Comparison of ENCODE assay signal across 10 mouse cellular contexts in genomic region chr16:98022657-98023345, GRCm38 (mm10). TPM values are rescaled to one million over a fixed set of nuclear protein-coding genes. Genes with fewer than 3 reads are reported as not detected.
DNase-seq lines count a peak whose midpoint lies in the region; ATAC-seq and TF ChIP-seq lines count a peak whose summit lies in the region.
"Had no signal": no experiment of that assay in that cellular context is flagged by ENCODE, and none has a peak within 500 bp of the region (broad histone marks: within the 10 kb centered on the region; RNA-seq: fewer than 3 reads in every experiment).

No protein-coding gene starts in this region.

- H3K4me1 ChIP-seq in intestine, postnatal 0 days (replicated peaks; ENCODE audit: control insufficient read depth, insufficient read depth, low read length): no peaks in the 10 kb centered on the region
- H3K4me1 ChIP-seq in intestine, embryonic 16.5 days (ENCODE audit: control insufficient read depth, insufficient read depth, low read length): no peaks in the 10 kb centered on the region
- H3K4me1 ChIP-seq: limb, embryonic 13.5 days; neural tube, embryonic 15.5 days had no signal

- no peak overlapping the region for H3K27ac ChIP-seq in intestine, postnatal 0 days (ENCODE audit: low read depth, low read length)
- no peak overlapping the region for H3K27ac ChIP-seq in intestine, embryonic 16.5 days (ENCODE audit: low read length)
- H3K27ac ChIP-seq: limb, embryonic 13.5 days; neural tube, embryonic 15.5 days had no signal

- H3K36me3 ChIP-seq in intestine, postnatal 0 days (ENCODE audit: control insufficient read depth, insufficient read depth): no peaks in the 10 kb centered on the region; the same call in 1 of the 2 replicates
- no peaks in the 10 kb centered on the region for H3K36me3 ChIP-seq in intestine, embryonic 16.5 days (ENCODE audit: control insufficient read depth, insufficient read depth, low read length)

- H3K9ac ChIP-seq in intestine, postnatal 0 days (ENCODE audit: low read depth, low read length): no peak overlapping the region
- no peak overlapping the region for H3K9ac ChIP-seq in intestine, embryonic 16.5 days (ENCODE audit: low read depth, low read length)
- H3K9ac ChIP-seq: limb, embryonic 13.5 days; neural tube, embryonic 15.5 days had no signal

- peaks cover 1% of the 10 kb centered on the region; the same call in 1 of the 2 replicates for H3K9me3 ChIP-seq in intestine, postnatal 0 days (ENCODE audit: control insufficient read depth)
- 0 out of 2 replicates have a peak, but pooled peaks cover 3% of the 10 kb centered on the region for H3K9me3 ChIP-seq in intestine, embryonic 16.5 days (ENCODE audit: control insufficient read depth, low read length)

- TF ChIP-seq CTCF in intestine, postnatal 0 days (IDR thresholded peaks at IDR 0.05; ENCODE audit: low read depth): peak; percentile 64

- H3K27me3 ChIP-seq in intestine, postnatal 0 days (replicated peaks; ENCODE audit: control insufficient read depth, insufficient read depth, low read length): no peaks in the 10 kb centered on the region
- H3K27me3 ChIP-seq in intestine, embryonic 16.5 days (replicated peaks; ENCODE audit: control insufficient read depth, insufficient read depth, low read length): no peaks in the 10 kb centered on the region
- H3K27me3 ChIP-seq: limb, embryonic 13.5 days; neural tube, embryonic 15.5 days had no signal

- 82% methylated on average over 2 of the region's 2 CpGs for WGBS in intestine, postnatal 0 days
- 81% methylated on average over 2 of the region's 2 CpGs for WGBS in intestine, embryonic 16.5 days
- 95% methylated on average over 2 of the region's 2 CpGs for WGBS in large intestine, adult 2 months

- no peak overlapping the region for H3K4me2 ChIP-seq in intestine, postnatal 0 days (replicated peaks; ENCODE audit: low read depth)
- H3K4me2 ChIP-seq in intestine, embryonic 16.5 days (ENCODE audit: low read depth, low read length): no peak overlapping the region
- H3K4me2 ChIP-seq: limb, embryonic 13.5 days; neural tube, embryonic 15.5 days had no signal

- peak; percentile 22 for DNase-seq in brain, embryonic 18.5 days (ENCODE audit: low read depth, low spot score)
- DNase-seq in large intestine, adult 2 months (ENCODE audit: low read depth, low spot score): peak; percentile 72
- no peak for DNase-seq in right cerebral cortex, adult 2 months (ENCODE audit: low spot score in 2 of 2)
- DNase-seq in thymus, postnatal 14 days: no peak
- DNase-seq in cerebellum, adult 11-12 months: no peak

- no peak overlapping the region for H3K4me3 ChIP-seq in intestine, postnatal 0 days (ENCODE audit: low read depth, low read length)
- H3K4me3 ChIP-seq in intestine, embryonic 16.5 days (ENCODE audit: low read length): no peak overlapping the region
- H3K4me3 ChIP-seq: limb, embryonic 13.5 days; neural tube, embryonic 15.5 days had no signal

- ATAC-seq in intestine, postnatal 0 days: peak; percentile 78; the same call in 1 of the 2 replicates
- no peak for ATAC-seq in intestine, embryonic 16.5 days
- ATAC-seq in CD4-positive, CD25-positive, alpha-beta regulatory T cell, adult 4 months: peak; percentile 69

RNA-seq across cellular contexts. Expression of gene B230307C23Rik, which starts 25.7 kb away (rescaled TPM):
- 22.8 and 30.5 TPM in 2 replicates for polyA plus RNA-seq in intestine, postnatal 0 days (2015; fragmentation: Nextera tagmentation; extraction: Ambion mirVana)
- polyA plus RNA-seq in intestine, embryonic 16.5 days (2015; fragmentation: Nextera tagmentation; extraction: Ambion mirVana): 25.7 and 26.5 TPM in 2 replicates
- 10 to 100 TPM; 43.8 to 46.1 TPM for polyA plus RNA-seq in CD4-positive, CD25-positive, alpha-beta regulatory T cell, adult 4 months (2017; shearing (Covaris generic))
- 7.1 and 8.2 TPM in 2 replicates for polyA plus RNA-seq in large intestine, adult 2 months (2012; rRNA removed)

RNA-seq across cellular contexts. Expression of gene A630089N07Rik, which starts 59.4 kb away (rescaled TPM):
- 1.9 and 2.3 TPM in 2 replicates for polyA plus RNA-seq in intestine, postnatal 0 days (2015; fragmentation: Nextera tagmentation; extraction: Ambion mirVana)
- 12.4 and 13.4 TPM in 2 replicates for polyA plus RNA-seq in intestine, embryonic 16.5 days (2015; fragmentation: Nextera tagmentation; extraction: Ambion mirVana)
- polyA plus RNA-seq in CD4-positive, CD25-positive, alpha-beta regulatory T cell, adult 4 months (2017; shearing (Covaris generic)): 10 to 100 TPM; 18.8 to 21.6 TPM
- 1.2 and 1.4 TPM in 2 replicates for polyA plus RNA-seq in large intestine, adult 2 months (2012; rRNA removed)

Comparison
In these comparisons a context has a peak if more than half of its experiments do, and no peak if none do; other contexts are left out.
1. DNase-seq: peak in brain, embryonic 18.5 days (single experiment) and large intestine, adult 2 months (single experiment); none in right cerebral cortex, adult 2 months (0 of 2), thymus, postnatal 14 days (single experiment) and cerebellum, adult 11-12 months (single experiment).